Mouse (Mus musculus): ENCODE measurements around the gene Olfr1317. TPM values are rescaled to one million over a fixed set of nuclear protein-coding genes. Genes with fewer than 3 reads are reported as not detected.

Olfr1317 gene
- not detected for total RNA-seq (2023)

GRCm38 (mm10) chr2:112140029-112140428 lies at the start of gene Olfr1317:
Olfr1317 (plus strand) TSS chr2:112140329.

GRCm38 (mm10) chr2:112096681-112097080 lies 43.4 kb upstream of the Olfr1317 start, which contains the start of gene Olfr1314:
Olfr1314 (minus strand) TSS chr2:112096781.

GRCm38 (mm10) chr2:112115340-112115739 lies 24.8 kb upstream of the Olfr1317 start, which contains the start of gene Olfr1315-ps1:
Olfr1315-ps1 (minus strand) TSS chr2:112115440.

GRCm38 (mm10) chr2:112134877-112135276 lies 5.3 kb upstream of the Olfr1317 start, which contains the start of gene Olfr1316:
Olfr1316 (minus strand) TSS chr2:112134977.

GRCm38 (mm10) chr2:112153898-112154297 lies 13.8 kb downstream of the Olfr1317 start, which contains the start of gene Olfr1318:
Olfr1318 (plus strand) TSS chr2:112154198.

Other genes with a start within 250 kb of the Olfr1317 start
- not detected for gene Olfr1306, start 224.1 kb upstream of the Olfr1317 start, total RNA-seq (2023)
- 0.06 TPM for gene Olfr1307, start 190.9 kb upstream of the Olfr1317 start, total RNA-seq (2023)
- gene Olfr1308, start 175.4 kb upstream of the Olfr1317 start, total RNA-seq (2023): not detected
- gene Olfr1309, start 150.0 kb upstream of the Olfr1317 start, total RNA-seq (2023): not detected
- not detected for gene Olfr1310, start 127.6 kb upstream of the Olfr1317 start, total RNA-seq (2023)
- gene Olfr1311, start 115.9 kb upstream of the Olfr1317 start, total RNA-seq (2023): not detected
- gene Olfr1312, start 90.1 kb upstream of the Olfr1317 start, total RNA-seq (2023): not detected
- not detected for gene Olfr1313, start 62.5 kb upstream of the Olfr1317 start, total RNA-seq (2023)
- not detected for gene Olfr1314, start 43.5 kb upstream of the Olfr1317 start, total RNA-seq (2023)
- gene Olfr1315-ps1, start 24.9 kb upstream of the Olfr1317 start, total RNA-seq (2023): not detected
- gene Olfr1316, start 5.4 kb upstream of the Olfr1317 start, total RNA-seq (2023): not detected
- not detected for gene Olfr1318, start 13.9 kb downstream of the Olfr1317 start, total RNA-seq (2023)
- gene Lpcat4, start 99.1 kb downstream of the Olfr1317 start, total RNA-seq (2023): 43.4 TPM
- not detected for gene Nutm1, start 119.0 kb downstream of the Olfr1317 start, total RNA-seq (2023)
- 66.9 TPM for gene Nop10, start 121.6 kb downstream of the Olfr1317 start, total RNA-seq (2023)
- gene Slc12a6, start 125.5 kb downstream of the Olfr1317 start, total RNA-seq (2023): 104 TPM
- gene Gm21985, start 126.0 kb downstream of the Olfr1317 start, total RNA-seq (2023): not detected
- gene Emc4, start 227.7 kb downstream of the Olfr1317 start, total RNA-seq (2023): 33.7 TPM
- gene Katnbl1, start 238.9 kb downstream of the Olfr1317 start, total RNA-seq (2023): 10.7 TPM

Data from CD8-positive naive resting alpha-beta T cell, adult 57 days (primary cell).